Mouse (Mus musculus): Measurements from ENCODE around the gene Pacsin1. TPM values are rescaled to one million over a fixed set of nuclear protein-coding genes. Genes with fewer than 3 reads are reported as not detected.

The Pacsin1 gene
- polyA plus RNA-seq, 1 experiment from 2014 or later: 0.39 TPM

GRCm38 (mm10) chr17:27712832-27713231, 57.5 kb downstream of the Pacsin1 start:
- ATAC-seq (ENCODE audit: insufficient read depth) (no peak), DNase-seq (peak; percentile 69)
- Histone ChIP-seq H3K4me3 (ENCODE audit: low read depth, low read length) (no peak overlapping the region), H3K4me2 (no peak overlapping the region), H3K36me3 (ENCODE audit: insufficient read depth) (no peaks in the 10 kb centered on the region), H3K9me3 (ENCODE audit: low read depth, low read length) (no peaks in the 10 kb centered on the region), H3K9ac (no peak overlapping the region), H3K4me1 (ENCODE audit: insufficient read depth) (no peaks in the 10 kb centered on the region), H3K27me3 (ENCODE audit: insufficient read depth, low read length) (no peaks in the 10 kb centered on the region), H3K27ac (ENCODE audit: low read depth) (no peak overlapping the region)
- 44% methylated on average over 1 of the region's 1 CpGs for WGBS
- TF ChIP-seq CTCF (IDR thresholded peaks at IDR 0.05; ENCODE audit: low read depth): no peak

GRCm38 (mm10) chr17:27716804-27717203, 61.5 kb downstream of the Pacsin1 start:
- no peak overlapping the region for H3K27ac ChIP-seq (ENCODE audit: low read depth)
- no peaks in the 10 kb centered on the region for H3K27me3 ChIP-seq (ENCODE audit: insufficient read depth, low read length)
- no peak for TF ChIP-seq CTCF (IDR thresholded peaks at IDR 0.05; ENCODE audit: low read depth)
- DNase-seq (peak; percentile 56), ATAC-seq (ENCODE audit: insufficient read depth) (0 out of 2 replicates have a peak, but pooled peaks have one; percentile 22)
- H3K4me3 ChIP-seq (ENCODE audit: low read depth, low read length): peak overlapping the region; percentile 17; the same call in 1 of the 2 replicates
- no peaks in the 10 kb centered on the region for H3K9me3 ChIP-seq (ENCODE audit: low read depth, low read length)
- H3K4me1 ChIP-seq (ENCODE audit: insufficient read depth): no peaks in the 10 kb centered on the region
- peak overlapping the region; percentile 51 for H3K4me2 ChIP-seq
- 6% methylated on average over 16 of the region's 16 CpGs for WGBS
- no peak overlapping the region for H3K9ac ChIP-seq
- H3K36me3 ChIP-seq (ENCODE audit: insufficient read depth): no peaks in the 10 kb centered on the region

- Histone ChIP-seq H3K4me1 (ENCODE audit: insufficient read depth) (no peaks in the 10 kb centered on the region), H3K27ac (ENCODE audit: low read depth) (no peak overlapping the region), H3K9ac (no peak overlapping the region), H3K4me2 (no peak overlapping the region), H3K27me3 (ENCODE audit: insufficient read depth, low read length) (no peaks in the 10 kb centered on the region), H3K36me3 (ENCODE audit: insufficient read depth) (no peaks in the 10 kb centered on the region), H3K4me3 (ENCODE audit: low read depth, low read length) (no peak overlapping the region), H3K9me3 (ENCODE audit: low read depth, low read length) (no peaks in the 10 kb centered on the region)
- DNase-seq: peak; percentile 46
- ATAC-seq (ENCODE audit: insufficient read depth): no peak
- TF ChIP-seq CTCF (IDR thresholded peaks at IDR 0.05; ENCODE audit: low read depth): peak; percentile 29; the same call in 1 of the 2 replicates
- 61% methylated on average over 5 of the region's 5 CpGs for WGBS
These were observed 62.9 kb downstream of the Pacsin1 start for GRCm38 (mm10) chr17:27718250-27718649.

GRCm38 (mm10) chr17:27719663-27720062, 64.4 kb downstream of the Pacsin1 start:
- Histone ChIP-seq H3K4me1 (ENCODE audit: insufficient read depth) (no peaks in the 10 kb centered on the region), H3K4me2 (no peak overlapping the region), H3K27ac (ENCODE audit: low read depth) (no peak overlapping the region), H3K36me3 (ENCODE audit: insufficient read depth) (no peaks in the 10 kb centered on the region), H3K9ac (no peak overlapping the region), H3K9me3 (ENCODE audit: low read depth, low read length) (no peaks in the 10 kb centered on the region), H3K27me3 (ENCODE audit: insufficient read depth, low read length) (no peaks in the 10 kb centered on the region), H3K4me3 (ENCODE audit: low read depth, low read length) (no peak overlapping the region)
- 55% methylated on average over 14 of the region's 14 CpGs for WGBS
- TF ChIP-seq CTCF (IDR thresholded peaks at IDR 0.05; ENCODE audit: low read depth): no peak
- DNase-seq (no peak), ATAC-seq (ENCODE audit: insufficient read depth) (no peak)

- Histone ChIP-seq H3K4me2 (no peak overlapping the region), H3K27ac (ENCODE audit: low read depth) (no peak overlapping the region), H3K9ac (no peak overlapping the region), H3K27me3 (ENCODE audit: insufficient read depth, low read length) (no peaks in the 10 kb centered on the region), H3K9me3 (ENCODE audit: low read depth, low read length) (no peaks in the 10 kb centered on the region), H3K4me1 (ENCODE audit: insufficient read depth) (peaks cover 3% of the 10 kb centered on the region; the same call in 1 of the 2 replicates), H3K36me3 (ENCODE audit: insufficient read depth) (no peaks in the 10 kb centered on the region), H3K4me3 (ENCODE audit: low read depth, low read length) (no peak overlapping the region)
- ATAC-seq (ENCODE audit: insufficient read depth) (no peak), DNase-seq (no peak)
- TF ChIP-seq CTCF (IDR thresholded peaks at IDR 0.05; ENCODE audit: low read depth): no peak
- WGBS: 60% methylated on average over 9 of the region's 9 CpGs
These were observed 65.0 kb downstream of the Pacsin1 start for GRCm38 (mm10) chr17:27720326-27720725.

- Histone ChIP-seq H3K4me1 (ENCODE audit: insufficient read depth) (peaks cover 3% of the 10 kb centered on the region; the same call in 1 of the 2 replicates), H3K36me3 (ENCODE audit: insufficient read depth) (no peaks in the 10 kb centered on the region), H3K9me3 (ENCODE audit: low read depth, low read length) (no peaks in the 10 kb centered on the region), H3K27ac (ENCODE audit: low read depth) (no peak overlapping the region), H3K27me3 (ENCODE audit: insufficient read depth, low read length) (no peaks in the 10 kb centered on the region), H3K4me2 (no peak overlapping the region), H3K4me3 (ENCODE audit: low read depth, low read length) (no peak overlapping the region), H3K9ac (no peak overlapping the region)
- WGBS: 70% methylated on average over 9 of the region's 9 CpGs
- DNase-seq: no peak
- ATAC-seq (ENCODE audit: insufficient read depth): no peak
- TF ChIP-seq CTCF (IDR thresholded peaks at IDR 0.05; ENCODE audit: low read depth): no peak
These were observed 65.9 kb downstream of the Pacsin1 start for GRCm38 (mm10) chr17:27721125-27721664.

- 20% methylated on average over 3 of the region's 3 CpGs for WGBS
- Histone ChIP-seq H3K9ac (no peak overlapping the region), H3K27me3 (ENCODE audit: insufficient read depth, low read length) (no peaks in the 10 kb centered on the region)
These were observed 69.0 kb downstream of the Pacsin1 start for GRCm38 (mm10) chr17:27724327-27724726.

More at GRCm38 (mm10) chr17:27724327-27724726, 69.0 kb downstream of the Pacsin1 start:
- TF ChIP-seq CTCF (IDR thresholded peaks at IDR 0.05; ENCODE audit: low read depth): no peak
- peak; percentile 51 for DNase-seq
- ATAC-seq (ENCODE audit: insufficient read depth): no peak
- Histone ChIP-seq H3K4me1 (ENCODE audit: insufficient read depth) (peaks cover 3% of the 10 kb centered on the region; the same call in 1 of the 2 replicates), H3K4me3 (ENCODE audit: low read depth, low read length) (no peak overlapping the region), H3K36me3 (ENCODE audit: insufficient read depth) (no peaks in the 10 kb centered on the region), H3K9me3 (ENCODE audit: low read depth, low read length) (no peaks in the 10 kb centered on the region), H3K27ac (ENCODE audit: low read depth) (no peak overlapping the region), H3K4me2 (no peak overlapping the region)
